ENCODE assay signal across 7 mouse cellular contexts in the genomic region with DNA sequence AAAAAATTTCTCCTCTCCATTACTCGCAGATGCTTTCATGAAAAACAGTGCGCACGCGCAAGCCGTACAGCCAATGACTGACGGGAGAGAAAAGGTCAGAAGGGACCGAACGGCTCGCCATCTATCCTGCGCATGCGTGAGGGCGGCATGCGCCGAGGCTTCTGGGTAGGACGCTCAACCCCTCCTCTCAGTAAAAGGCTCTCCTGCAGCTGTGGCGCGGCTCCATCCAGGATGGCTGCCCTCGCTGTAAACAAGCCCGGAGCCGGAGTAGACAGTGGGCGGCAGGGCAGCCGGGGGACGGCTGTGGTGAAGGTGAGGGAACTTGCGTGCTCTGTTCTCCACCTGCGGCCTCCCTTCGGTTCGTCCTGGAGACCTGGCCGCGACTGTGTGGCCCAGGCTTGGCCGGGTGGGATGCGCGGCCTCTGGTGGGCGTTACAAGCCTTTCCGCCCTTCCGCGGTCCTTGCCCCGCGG. TPM values are rescaled to one million over a fixed set of nuclear protein-coding genes. Genes with fewer than 3 reads are reported as not detected.
DNase-seq lines count a peak whose midpoint lies in the region; ATAC-seq lines count a peak whose summit lies in the region.

A gene (plus strand): TSS at position 148 of the 472 bp plus-strand sequence.

- H3K9me3 ChIP-seq in embryonic facial prominence, embryonic 11.5 days (replicated peaks; ENCODE audit: control insufficient read depth, low read length): no peaks in the 10 kb centered on the region
- H3K9me3 ChIP-seq in limb, embryonic 10.5 days (replicated peaks): no peaks in the 10 kb centered on the region
- H3K9me3 ChIP-seq in midbrain, embryonic 13.5 days: no peaks in the 10 kb centered on the region

- peak within 1 kb of the TSS; percentile 86 for H3K4me3 ChIP-seq in embryonic facial prominence, embryonic 11.5 days (ENCODE audit: low read depth, low read length)
- H3K4me3 ChIP-seq in limb, embryonic 10.5 days: peak within 1 kb of the TSS; percentile 64
- H3K4me3 ChIP-seq in midbrain, embryonic 13.5 days (replicated peaks): peak within 1 kb of the TSS; percentile 92

- H3K4me1 ChIP-seq in embryonic facial prominence, embryonic 11.5 days (ENCODE audit: control insufficient read depth, insufficient read depth, low read length): no peaks in the 10 kb centered on the region
- peaks cover 15% of the 10 kb centered on the region for H3K4me1 ChIP-seq in limb, embryonic 10.5 days
- H3K4me1 ChIP-seq in midbrain, embryonic 13.5 days (replicated peaks): peaks cover 19% of the 10 kb centered on the region

- ATAC-seq in embryonic facial prominence, embryonic 11.5 days (replicated peaks; ENCODE audit: insufficient number of reproducible peaks, low FRiP score, low TSS enrichment, low read depth): peak; percentile 98
- ATAC-seq in granulocyte monocyte progenitor cell, adult 5-6 weeks (replicated peaks; ENCODE audit: poor library complexity, severe bottlenecking): peak; percentile 89
- peak; percentile 99 for ATAC-seq in midbrain, embryonic 13.5 days

- no peaks in the 10 kb centered on the region for H3K36me3 ChIP-seq in embryonic facial prominence, embryonic 11.5 days (replicated peaks; ENCODE audit: control insufficient read depth, insufficient read depth, low read depth, low read length)
- peaks cover 47% of the 10 kb centered on the region for H3K36me3 ChIP-seq in limb, embryonic 10.5 days
- H3K36me3 ChIP-seq in midbrain, embryonic 13.5 days: peaks cover 19% of the 10 kb centered on the region

- peak within 1 kb of the TSS; percentile 86 for H3K9ac ChIP-seq in embryonic facial prominence, embryonic 11.5 days (replicated peaks; ENCODE audit: low read length)
- H3K9ac ChIP-seq in midbrain, embryonic 13.5 days (replicated peaks): peak within 1 kb of the TSS; percentile 94

- H3K27ac ChIP-seq in embryonic facial prominence, embryonic 11.5 days (replicated peaks; ENCODE audit: low read depth, low read length): peak within 1 kb of the TSS; percentile 56; the same call in 1 of the 2 replicates
- H3K27ac ChIP-seq in limb, embryonic 10.5 days: peak within 1 kb of the TSS; percentile 88
- H3K27ac ChIP-seq in midbrain, embryonic 13.5 days: peak within 1 kb of the TSS; percentile 84

- no peaks in the 10 kb centered on the region for H3K27me3 ChIP-seq in embryonic facial prominence, embryonic 11.5 days (ENCODE audit: control insufficient read depth, insufficient read depth, low read length)
- H3K27me3 ChIP-seq in limb, embryonic 10.5 days (ENCODE audit: low read depth, poor library complexity, severe bottlenecking): no peaks in the 10 kb centered on the region
- no peaks in the 10 kb centered on the region for H3K27me3 ChIP-seq in midbrain, embryonic 13.5 days

- peak; percentile 98 for DNase-seq in adrenal gland, postnatal 14 days
- DNase-seq in embryonic facial prominence, embryonic 11.5 days (ENCODE audit: low spot score): peak; percentile 100
- peak; percentile 98 for DNase-seq in kidney, adult 11 months
- DNase-seq in limb, embryonic 10.5 days (ENCODE audit: low spot score): peak; percentile 96
- peak; percentile 91 for DNase-seq in spleen, adult 12 weeks (ENCODE audit: low spot score)

- H3K4me2 ChIP-seq in embryonic facial prominence, embryonic 11.5 days (ENCODE audit: low read depth, low read length): peak within 1 kb of the TSS; percentile 62
- peak within 1 kb of the TSS; percentile 88 for H3K4me2 ChIP-seq in midbrain, embryonic 13.5 days (replicated peaks)

- under 1% methylated on average over 38 of the region's 38 CpGs for WGBS in embryonic facial prominence, embryonic 11.5 days
- under 1% methylated on average over 38 of the region's 38 CpGs for WGBS in limb, embryonic 10.5 days
- WGBS in midbrain, embryonic 13.5 days: under 1% methylated on average over 38 of the region's 38 CpGs

RNA-seq across cellular contexts. Expression of the gene that starts here (rescaled TPM):
- 17.3 and 18.8 TPM in 2 replicates for total RNA-seq in adrenal gland, postnatal 14 days (2021)
- polyA plus RNA-seq in embryonic facial prominence, embryonic 11.5 days (2014; fragmentation: Nextera tagmentation; extraction: Ambion mirVana): 26.7 and 28.4 TPM in 2 replicates
- 8.5 and 10.0 TPM in 2 replicates for total RNA-seq in granulocyte monocyte progenitor cell, adult 5-6 weeks (2014; fragmentation: Nextera tagmentation)
- total RNA-seq in granulocyte monocyte progenitor cell, adult 5-6 weeks (2017): 19.3 and 30.5 TPM in 2 replicates
- 15.2 and 19.2 TPM in 2 replicates for polyA plus RNA-seq in limb, embryonic 10.5 days (2016; fragmentation: Nextera tagmentation; extraction: Ambion mirVana)
- 29.6 and 37.2 TPM in 2 replicates for polyA plus RNA-seq in midbrain, embryonic 13.5 days (2015; fragmentation: Nextera tagmentation; extraction: Ambion mirVana)

Comparison
In these comparisons a context has a peak if more than half of its experiments do, and no peak if none do; other contexts are left out.
1. Peak in every context shown above with its lines: DNase-seq, ATAC-seq, H3K4me3 ChIP-seq and H3K27ac ChIP-seq.